Mouse (Mus musculus): ENCODE results near the gene Rps11.

- no peak for TF ChIP-seq CTCF (IDR thresholded peaks at IDR 0.05)
- no peak for TF ChIP-seq POLR2A (IDR thresholded peaks at IDR 0.05; ENCODE audit: insufficient read depth, low read depth, low read length)
Measured at GRCm38 (mm10) chr7:45166950-45167401, 42.7 kb upstream of the Rps11 start.
